Mouse (Mus musculus): ENCODE measurements at regions not wholly inside any gene's neighbourhood (a gene's known extent, or its start where the extent isn't known, plus 50 kb on each side); places are given as distances from the start of the nearest gene placed in this dataset.

DNA sequence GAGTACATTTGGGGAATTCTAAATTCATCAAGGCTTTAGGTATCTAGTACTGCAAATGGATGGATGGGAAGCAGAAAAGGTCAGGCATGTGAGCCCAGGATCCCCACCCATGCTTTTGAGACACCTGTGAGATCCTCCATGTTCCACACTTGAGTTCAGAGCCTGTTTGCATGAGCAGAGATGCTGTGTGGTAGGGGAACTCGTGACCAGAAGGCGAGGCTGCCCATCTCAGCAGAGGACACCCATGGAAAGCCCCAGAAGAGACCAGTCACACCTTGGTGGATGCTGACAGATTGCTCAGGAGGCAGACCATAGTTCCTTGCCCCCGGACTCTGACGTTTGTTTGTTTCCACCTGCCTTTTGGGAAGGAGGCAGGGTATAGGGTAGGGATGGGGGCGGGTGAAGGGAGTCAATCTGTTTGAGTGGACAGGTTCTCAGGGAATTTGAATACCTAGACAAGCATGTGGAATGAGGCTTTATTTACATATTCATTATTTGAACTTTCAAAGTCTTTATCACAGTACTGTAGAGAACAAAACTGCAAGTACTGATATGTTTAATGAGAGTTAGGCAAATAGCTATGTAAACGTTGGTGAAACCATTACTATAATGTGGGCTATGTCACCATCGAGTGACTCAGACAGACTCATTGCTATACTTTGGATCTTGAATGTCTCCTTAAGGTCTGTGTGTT is 278.5 kb downstream of the Dhx35 start:
- TF ChIP-seq CTCF (IDR thresholded peaks at IDR 0.05; ENCODE audit: control insufficient read depth, insufficient read depth, insufficient read length) (no peak), CEBPB (IDR thresholded peaks at IDR 0.05; ENCODE audit: low read depth) (no peak), MAX (IDR thresholded peaks at IDR 0.05) (no peak), FOSL1 (IDR thresholded peaks at IDR 0.05; ENCODE audit: insufficient read depth, low read length, poor library complexity, severe bottlenecking) (no peak), USF1 (IDR thresholded peaks at IDR 0.05; ENCODE audit: low read depth) (no peak), MYOG (IDR thresholded peaks at IDR 0.05; ENCODE audit: control insufficient read depth, extremely low read depth, insufficient read length) (no peak), MYOD1 (IDR thresholded peaks at IDR 0.05; ENCODE audit: control insufficient read depth, insufficient read length, low read depth) (no peak)
